Mouse (Mus musculus): Measurements from ENCODE around the gene Prcc. TPM values are rescaled to one million over a fixed set of nuclear protein-coding genes. Genes with fewer than 3 reads are reported as not detected.
A peak's percentile ranks its signal among the peaks of the same experiment; 100 is the strongest.
"Not testable (repeated sequence)": the region's sequence is repeated elsewhere in the genome, so short reads cannot be mapped to it uniquely, and the experiment has no call there.

The Prcc gene
- polyA plus RNA-seq, 1 experiment from 2014 or later = 7.1 TPM

DNA sequence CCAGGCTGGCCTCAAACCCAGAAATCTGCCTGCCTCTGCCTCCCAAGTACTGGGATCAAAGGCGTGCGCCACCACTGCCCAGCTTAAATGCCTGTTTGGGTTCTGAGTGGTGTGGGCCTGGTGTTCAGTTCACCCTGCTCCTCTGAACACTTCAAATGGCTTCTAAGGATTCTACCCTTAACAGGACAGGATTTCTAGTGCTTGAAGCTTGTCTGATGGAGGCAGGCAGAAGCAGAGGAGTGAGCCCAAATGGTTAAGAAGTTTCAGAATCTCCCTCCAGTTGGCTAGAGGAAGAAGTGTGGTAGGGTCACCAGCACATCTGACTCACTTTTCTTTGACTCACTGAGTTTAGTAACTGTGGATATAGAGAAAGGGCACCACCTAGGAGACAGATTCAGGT lies 24.0 kb upstream of the Prcc start:
- ATAC-seq (ENCODE audit: low FRiP score, low TSS enrichment) (no peak), DNase-seq (ENCODE audit: low spot score) (no peak)
- 92% methylated on average over 2 of the region's 2 CpGs for WGBS
- Histone ChIP-seq H3K36me3 (ENCODE audit: control insufficient read depth, insufficient read depth, low read length) (peaks cover 10% of the 10 kb centered on the region), H3K4me1 (replicated peaks; ENCODE audit: control insufficient read depth, insufficient read depth) (peaks cover 23% of the 10 kb centered on the region), H3K9ac (ENCODE audit: low read length) (no peak overlapping the region), H3K9me3 (ENCODE audit: control insufficient read depth, low read length) (no peaks in the 10 kb centered on the region), H3K4me3 (ENCODE audit: low read depth, low read length) (peak overlapping the region; percentile 33), H3K27me3 (ENCODE audit: control insufficient read depth, insufficient read depth, low read length) (no peaks in the 10 kb centered on the region), H3K27ac (replicated peaks) (peak overlapping the region; percentile 98), H3K4me2 (replicated peaks; ENCODE audit: low read depth) (no peak overlapping the region)
- TF ChIP-seq EP300 (optimal IDR thresholded peaks at IDR 0.05) = no peak

DNA sequence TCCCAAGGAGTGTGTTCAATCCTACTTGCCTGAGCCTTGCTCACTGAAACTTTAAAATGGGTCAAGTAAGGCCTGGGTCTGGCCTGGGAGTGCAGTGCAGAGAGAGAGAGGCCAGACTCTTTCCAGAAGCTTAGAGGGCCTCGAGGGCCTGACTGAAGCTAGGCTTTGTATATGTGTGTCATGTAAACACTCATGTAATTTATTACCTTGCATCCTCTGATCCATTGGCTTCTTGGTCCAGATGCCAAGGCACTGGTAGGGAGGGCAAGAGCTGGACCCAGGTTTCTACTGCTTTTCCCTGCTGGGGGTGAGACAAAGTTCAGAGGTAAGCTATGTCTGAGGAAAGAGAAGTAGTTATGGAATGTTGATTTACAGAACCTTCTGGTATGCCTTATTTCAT lies 22.5 kb upstream of the Prcc start:
- WGBS = 0% methylated on average over 1 of the region's 1 CpGs
- Histone ChIP-seq H3K27ac (replicated peaks) (peak overlapping the region; percentile 98), H3K9me3 (ENCODE audit: control insufficient read depth, low read length) (no peaks in the 10 kb centered on the region), H3K4me1 (replicated peaks; ENCODE audit: control insufficient read depth, insufficient read depth) (peaks cover 23% of the 10 kb centered on the region), H3K27me3 (ENCODE audit: control insufficient read depth, insufficient read depth, low read length) (no peaks in the 10 kb centered on the region), H3K36me3 (ENCODE audit: control insufficient read depth, insufficient read depth, low read length) (no peaks in the 10 kb centered on the region), H3K4me3 (ENCODE audit: low read depth, low read length) (peak overlapping the region; percentile 94), H3K9ac (ENCODE audit: low read length) (peak overlapping the region; percentile 94), H3K4me2 (replicated peaks; ENCODE audit: low read depth) (peak overlapping the region; percentile 79)
- no peak for TF ChIP-seq CTCF (IDR thresholded peaks at IDR 0.05; ENCODE audit: low read depth)
- TF ChIP-seq EP300 (optimal IDR thresholded peaks at IDR 0.05) = no peak
- ATAC-seq (ENCODE audit: low FRiP score, low TSS enrichment) (no peak), DNase-seq (ENCODE audit: low spot score) (no peak)

DNA sequence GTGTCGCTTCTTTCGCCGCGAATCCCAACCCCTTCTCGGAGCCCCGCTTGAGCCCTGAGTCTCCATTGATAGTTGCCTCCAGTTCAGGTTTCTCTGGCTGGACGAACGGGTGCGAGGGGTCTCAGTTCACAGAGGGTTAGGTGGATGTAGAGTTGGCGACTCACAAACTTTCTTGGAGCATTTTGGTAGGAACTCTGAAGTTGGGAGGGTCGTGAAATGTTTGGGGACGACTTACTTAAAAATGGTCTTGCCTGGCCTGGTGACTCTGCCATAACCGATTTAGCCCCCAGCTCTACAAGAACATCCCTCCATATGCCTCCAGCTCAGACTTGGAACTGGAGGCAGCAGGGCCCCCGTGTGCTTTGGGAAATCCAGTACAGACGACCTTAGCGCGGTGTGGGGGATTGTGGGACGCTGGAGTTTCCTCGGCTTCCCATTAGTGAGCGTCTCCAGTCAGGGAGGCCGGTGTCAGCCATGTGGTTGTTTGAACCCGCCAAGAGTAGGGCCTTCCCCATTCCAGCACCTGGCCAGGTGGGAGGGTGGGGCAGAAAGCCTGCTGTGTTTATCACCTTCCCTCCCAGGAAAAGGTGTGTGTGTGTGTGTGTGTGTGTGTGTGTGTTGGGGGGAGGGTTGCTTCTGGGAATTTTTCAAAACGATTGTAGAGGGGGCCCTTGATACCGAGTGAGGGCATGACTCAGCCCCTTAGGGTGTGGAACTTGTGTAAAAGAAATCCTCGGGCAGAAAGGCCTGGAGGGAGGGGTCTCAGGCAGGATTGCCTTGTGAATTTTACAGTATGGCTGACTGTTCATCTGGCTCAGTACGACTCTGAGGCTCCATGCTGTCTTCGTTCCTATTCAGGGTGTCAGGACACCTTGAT lies 21.8 kb upstream of the Prcc start:
- Histone ChIP-seq H3K4me1 (replicated peaks; ENCODE audit: control insufficient read depth, insufficient read depth) (peaks cover 23% of the 10 kb centered on the region), H3K27me3 (ENCODE audit: control insufficient read depth, insufficient read depth, low read length) (no peaks in the 10 kb centered on the region), H3K27ac (replicated peaks) (peak overlapping the region; percentile 98), H3K9me3 (ENCODE audit: control insufficient read depth, low read length) (no peaks in the 10 kb centered on the region), H3K4me3 (ENCODE audit: low read depth, low read length) (peak overlapping the region; percentile 94), H3K9ac (ENCODE audit: low read length) (peak overlapping the region; percentile 94), H3K36me3 (ENCODE audit: control insufficient read depth, insufficient read depth, low read length) (no peaks in the 10 kb centered on the region), H3K4me2 (replicated peaks; ENCODE audit: low read depth) (peak overlapping the region; percentile 79)
- TF ChIP-seq CTCF (IDR thresholded peaks at IDR 0.05; ENCODE audit: low read depth) = no peak
- TF ChIP-seq EP300 (optimal IDR thresholded peaks at IDR 0.05) = no peak
- ATAC-seq (ENCODE audit: low FRiP score, low TSS enrichment) (peak; percentile 68), DNase-seq (ENCODE audit: low spot score) (peak; percentile 92)
- 0% methylated on average over 27 of the region's 27 CpGs for WGBS

DNA sequence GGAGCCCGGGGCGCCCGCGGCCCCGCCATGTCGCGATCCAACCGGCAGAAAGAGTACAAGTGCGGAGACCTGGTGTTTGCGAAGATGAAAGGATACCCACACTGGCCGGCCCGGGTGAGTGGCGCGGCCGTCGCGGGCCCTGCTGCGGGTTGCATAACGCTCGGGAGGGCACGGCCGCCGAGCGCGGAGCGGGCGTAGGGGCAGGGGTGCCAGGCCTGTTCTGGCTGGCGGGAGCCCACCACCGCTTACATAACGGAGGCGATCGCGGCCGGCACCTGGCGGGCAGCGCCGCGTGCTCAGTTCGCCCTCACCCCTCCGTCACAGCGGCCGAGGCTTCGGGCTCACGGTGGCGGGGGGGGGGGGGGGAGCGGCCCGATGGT lies 21.2 kb upstream of the Prcc start:
- no peaks in the 10 kb centered on the region for H3K9me3 ChIP-seq (ENCODE audit: control insufficient read depth, low read length)
- H3K4me1 ChIP-seq (replicated peaks; ENCODE audit: control insufficient read depth, insufficient read depth) = peaks cover 23% of the 10 kb centered on the region
- ATAC-seq (ENCODE audit: low FRiP score, low TSS enrichment) = peak; percentile 2; the same call in 1 of the 2 replicates
- H3K4me2 ChIP-seq (replicated peaks; ENCODE audit: low read depth) = peak overlapping the region; percentile 79
- peak; percentile 59 for DNase-seq (ENCODE audit: low spot score)
- H3K27me3 ChIP-seq (ENCODE audit: control insufficient read depth, insufficient read depth, low read length) = no peaks in the 10 kb centered on the region
- H3K4me3 ChIP-seq (ENCODE audit: low read depth, low read length) = peak overlapping the region; percentile 94
- 2% methylated on average over 25 of the region's 47 CpGs for WGBS
- no peaks in the 10 kb centered on the region for H3K36me3 ChIP-seq (ENCODE audit: control insufficient read depth, insufficient read depth, low read length)
- TF ChIP-seq EP300 (optimal IDR thresholded peaks at IDR 0.05) = no peak
- no peak for TF ChIP-seq CTCF (IDR thresholded peaks at IDR 0.05; ENCODE audit: low read depth)
- H3K9ac ChIP-seq (ENCODE audit: low read length) = peak overlapping the region; percentile 94
- peak overlapping the region; percentile 98 for H3K27ac ChIP-seq (replicated peaks)

DNA sequence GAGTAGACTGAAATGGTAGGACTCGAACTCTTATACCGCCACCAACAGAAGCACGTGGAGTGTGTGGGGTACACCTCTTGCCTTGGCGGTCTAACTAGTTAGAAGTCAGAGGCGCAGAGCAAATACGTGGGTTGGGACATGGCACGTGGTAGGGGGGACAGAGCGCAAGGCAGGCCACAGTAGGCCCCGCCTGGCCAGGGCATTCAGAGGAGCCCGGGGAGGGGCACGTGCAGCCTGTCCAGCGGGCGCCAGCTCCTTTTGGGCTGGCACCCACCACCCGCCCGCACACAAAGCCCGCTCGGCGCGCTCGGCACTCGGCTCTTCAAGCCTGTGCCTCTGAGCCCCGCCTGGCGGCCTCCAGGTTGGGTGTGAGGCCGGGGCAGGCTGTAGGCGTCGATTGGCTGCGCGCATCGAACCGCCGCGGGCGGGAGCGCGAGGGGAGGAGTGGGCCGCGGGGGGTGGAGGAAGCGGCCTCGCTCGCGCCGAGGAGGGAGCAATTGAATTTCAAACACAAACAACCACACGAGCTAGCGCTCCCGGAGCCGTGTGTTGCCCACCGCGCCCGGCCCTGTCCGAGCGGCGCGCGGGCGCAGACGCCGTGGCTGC lies 20.6 kb upstream of the Prcc start, which contains the start of gene Hdgf:
Gene Hdgf (plus strand): TSS at position 442 of the 606 bp plus-strand sequence.
- TF ChIP-seq EP300 (optimal IDR thresholded peaks at IDR 0.05) (no peak), CTCF (IDR thresholded peaks at IDR 0.05; ENCODE audit: low read depth) (peak; percentile 63)
- Histone ChIP-seq H3K27me3 (ENCODE audit: control insufficient read depth, insufficient read depth, low read length) (no peaks in the 10 kb centered on the region), H3K4me3 (ENCODE audit: low read depth, low read length) (peak within 1 kb of the TSS; percentile 94), H3K9me3 (ENCODE audit: control insufficient read depth, low read length) (no peaks in the 10 kb centered on the region), H3K4me1 (replicated peaks; ENCODE audit: control insufficient read depth, insufficient read depth) (peaks cover 23% of the 10 kb centered on the region), H3K36me3 (ENCODE audit: control insufficient read depth, insufficient read depth, low read length) (no peaks in the 10 kb centered on the region), H3K27ac (replicated peaks) (peak within 1 kb of the TSS; percentile 98), H3K4me2 (replicated peaks; ENCODE audit: low read depth) (peak within 1 kb of the TSS; percentile 79), H3K9ac (ENCODE audit: low read length) (peak within 1 kb of the TSS; percentile 94)
- DNase-seq (ENCODE audit: low spot score) (peak; percentile 97), ATAC-seq (ENCODE audit: low FRiP score, low TSS enrichment) (peak; percentile 92)
- under 1% methylated on average over 41 of the region's 57 CpGs for WGBS

DNA sequence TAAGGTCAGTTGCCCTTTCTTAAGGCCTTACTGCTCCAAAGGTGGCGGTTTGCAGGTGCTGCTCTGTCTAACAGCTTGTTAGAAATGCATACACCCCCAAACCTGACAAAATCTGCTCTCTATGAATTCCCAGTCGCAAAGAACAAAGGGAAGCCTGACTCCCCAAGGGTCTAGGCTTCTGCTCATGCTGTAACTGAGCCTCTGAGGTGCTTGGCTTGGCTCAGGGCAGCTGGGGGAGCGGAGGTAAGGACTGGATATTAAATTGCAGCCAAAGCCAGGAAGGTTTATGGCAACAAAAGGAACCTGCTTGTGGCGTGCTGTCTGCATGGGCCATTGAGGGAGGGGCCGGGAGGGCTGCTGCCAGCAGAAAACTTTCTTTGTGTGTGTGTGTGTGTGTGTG lies 18.4 kb upstream of the Prcc start:
- Histone ChIP-seq H3K27me3 (ENCODE audit: control insufficient read depth, insufficient read depth, low read length) (no peaks in the 10 kb centered on the region), H3K9ac (ENCODE audit: low read length) (no peak overlapping the region), H3K9me3 (ENCODE audit: control insufficient read depth, low read length) (no peaks in the 10 kb centered on the region), H3K4me1 (replicated peaks; ENCODE audit: control insufficient read depth, insufficient read depth) (peaks cover 12% of the 10 kb centered on the region), H3K36me3 (ENCODE audit: control insufficient read depth, insufficient read depth, low read length) (no peaks in the 10 kb centered on the region), H3K4me3 (ENCODE audit: low read depth, low read length) (no peak overlapping the region), H3K27ac (replicated peaks) (no peak overlapping the region), H3K4me2 (replicated peaks; ENCODE audit: low read depth) (no peak overlapping the region)
- no peak for TF ChIP-seq EP300 (optimal IDR thresholded peaks at IDR 0.05)
- no peak for TF ChIP-seq CTCF (IDR thresholded peaks at IDR 0.05; ENCODE audit: low read depth)
- 58% methylated on average over 5 of the region's 5 CpGs for WGBS
- no peak for DNase-seq (ENCODE audit: low spot score)
- ATAC-seq (ENCODE audit: low FRiP score, low TSS enrichment) = no peak

DNA sequence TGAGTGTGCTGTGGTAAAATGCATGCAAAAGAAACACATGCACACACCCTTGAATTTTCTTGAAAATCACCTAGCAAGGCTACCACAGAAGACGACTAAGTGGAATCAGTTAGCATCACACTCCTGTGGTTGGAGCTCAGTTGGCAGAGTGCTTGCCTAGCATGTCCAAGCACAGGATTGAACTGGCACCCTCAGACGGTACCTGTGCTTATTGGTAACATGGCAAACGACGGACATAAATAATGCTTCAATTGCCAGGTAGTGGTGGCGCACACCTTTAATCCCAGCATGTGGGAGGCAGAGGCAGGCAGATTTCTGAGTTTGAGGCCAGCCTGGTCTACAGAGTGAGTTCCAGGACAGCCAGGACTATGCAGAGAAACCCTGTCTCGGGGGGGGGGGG lies 16.6 kb upstream of the Prcc start:
- ATAC-seq (ENCODE audit: low FRiP score, low TSS enrichment); H3K27ac ChIP-seq (replicated peaks); H3K4me2 ChIP-seq (replicated peaks; ENCODE audit: low read depth); H3K4me1 ChIP-seq (replicated peaks; ENCODE audit: control insufficient read depth, insufficient read depth); H3K27me3 ChIP-seq (ENCODE audit: control insufficient read depth, insufficient read depth, low read length); DNase-seq (ENCODE audit: low spot score); H3K4me3 ChIP-seq (ENCODE audit: low read depth, low read length); H3K36me3 ChIP-seq (ENCODE audit: control insufficient read depth, insufficient read depth, low read length); H3K9ac ChIP-seq (ENCODE audit: low read length); H3K9me3 ChIP-seq (ENCODE audit: control insufficient read depth, low read length): not testable (repeated sequence)
- WGBS = 89% methylated on average over 5 of the region's 6 CpGs
